Mouse (Mus musculus) kidney, postnatal 10 days (tissue): ENCODE measurements around the gene Mast3.
A peak's percentile ranks its signal among the peaks of the same experiment; 100 is the strongest.

ENCODE experiments used
- DNase-seq: peaks from one replicate; pipeline ENCODE4 v3.0.0; 2021; ENCODE audit warnings: mixed read lengths

The Mast3 gene

GRCm38 (mm10) chr8:70758616-70759561 is 46.0 kb downstream of the Mast3 start:
- peak; percentile 57 for DNase-seq

- DNase-seq: no peak
Observed at GRCm38 (mm10) chr8:70758308-70758615, 46.6 kb downstream of the Mast3 start.

GRCm38 (mm10) chr8:70757523-70758307 is 47.1 kb downstream of the Mast3 start:
- DNase-seq: peak; percentile 59

- peak; percentile 6 for DNase-seq
Observed at GRCm38 (mm10) chr8:70756476-70757040, 48.3 kb downstream of the Mast3 start.

GRCm38 (mm10) chr8:70755661-70756475 is 49.0 kb downstream of the Mast3 start:
- peak; percentile 11 for DNase-seq

GRCm38 (mm10) chr8:70754871-70755660 is 49.8 kb downstream of the Mast3 start:
- DNase-seq: peak; percentile 77

GRCm38 (mm10) chr8:70754043-70754870 is 50.6 kb downstream of the Mast3 start, which contains the start of gene Rab3a:
Rab3a (plus strand) TSS chr8:70754679.
- DNase-seq: peak; percentile 98

- peak; percentile 94 for DNase-seq
Observed at GRCm38 (mm10) chr8:70753151-70753550, 51.7 kb downstream of the Mast3 start.

- peak; percentile 91 for DNase-seq
Observed at GRCm38 (mm10) chr8:70752000-70752764, 52.7 kb downstream of the Mast3 start.

GRCm38 (mm10) chr8:70750128-70750680 is 54.6 kb downstream of the Mast3 start:
- DNase-seq: peak; percentile 9

GRCm38 (mm10) chr8:70749097-70749674 is 55.7 kb downstream of the Mast3 start:
- no peak for DNase-seq

- DNase-seq: no peak
Observed at GRCm38 (mm10) chr8:70748246-70749096, 56.4 kb downstream of the Mast3 start.

GRCm38 (mm10) chr8:70747211-70747890 is 57.5 kb downstream of the Mast3 start:
- no peak for DNase-seq

- no peak for DNase-seq
Observed at GRCm38 (mm10) chr8:70746676-70747075, 58.2 kb downstream of the Mast3 start.

GRCm38 (mm10) chr8:70745691-70746220 is 59.1 kb downstream of the Mast3 start:
- no peak for DNase-seq

GRCm38 (mm10) chr8:70744806-70745205 is 60.0 kb downstream of the Mast3 start:
- peak; percentile 18 for DNase-seq
